In genomic region chr13:109533838-109534523, GRCm38 (mm10) we compare ENCODE assay signal across 21 mouse cellular contexts.
DNase-seq lines count a peak whose midpoint lies in the region; ATAC-seq and TF ChIP-seq lines count a peak whose summit lies in the region.
"Had no signal": no experiment of that assay in that cellular context is flagged by ENCODE, and none has a peak within 500 bp of the region (broad histone marks: within the 10 kb centered on the region; RNA-seq: fewer than 3 reads in every experiment).

No protein-coding gene starts in this region.

- H3K27ac ChIP-seq in forebrain, embryonic 15.5 days (replicated peaks) = peak overlapping the region; percentile 82
- H3K27ac ChIP-seq in forebrain, embryonic 11.5 days (ENCODE audit: low read depth, low read length) = no peak overlapping the region
- H3K27ac ChIP-seq in forebrain, embryonic 16.5 days (ENCODE audit: low read length) = peak overlapping the region; percentile 74
- H3K27ac ChIP-seq in hindbrain, embryonic 16.5 days (ENCODE audit: low read depth, low read length) = peak overlapping the region; percentile 36; the same call in 1 of the 2 replicates
- H3K27ac ChIP-seq in midbrain, postnatal 0 days (ENCODE audit: low read depth, low read length) = peak overlapping the region; percentile 28
- H3K27ac ChIP-seq: heart, adult 2 months; limb, embryonic 13.5 days; liver, embryonic 13.5 days; lung, embryonic 15.5 days had no signal

- H3K9ac ChIP-seq in forebrain, embryonic 15.5 days (replicated peaks) = no peak overlapping the region
- H3K9ac ChIP-seq in forebrain, embryonic 11.5 days (ENCODE audit: low read length) = no peak overlapping the region
- no peak overlapping the region for H3K9ac ChIP-seq in forebrain, embryonic 16.5 days (replicated peaks; ENCODE audit: low read depth, low read length)
- no peak overlapping the region for H3K9ac ChIP-seq in hindbrain, embryonic 16.5 days (ENCODE audit: low read depth, low read length)
- H3K9ac ChIP-seq in midbrain, postnatal 0 days (replicated peaks; ENCODE audit: low read length, poor library complexity, severe bottlenecking) = no peak overlapping the region
- H3K9ac ChIP-seq: limb, embryonic 13.5 days; liver, embryonic 13.5 days; lung, embryonic 15.5 days had no signal

- no peak overlapping the region for H3K4me2 ChIP-seq in forebrain, embryonic 15.5 days (replicated peaks)
- H3K4me2 ChIP-seq in forebrain, embryonic 11.5 days (ENCODE audit: low read depth, low read length, severe bottlenecking) = no peak overlapping the region
- H3K4me2 ChIP-seq in forebrain, embryonic 16.5 days (ENCODE audit: low read length) = no peak overlapping the region
- H3K4me2 ChIP-seq in hindbrain, embryonic 16.5 days (ENCODE audit: low read length) = no peak overlapping the region
- H3K4me2 ChIP-seq in midbrain, postnatal 0 days (ENCODE audit: low read depth, low read length, poor library complexity, severe bottlenecking) = no peak overlapping the region
- H3K4me2 ChIP-seq: limb, embryonic 13.5 days; liver, embryonic 13.5 days; lung, embryonic 15.5 days had no signal

- DNase-seq in forebrain, embryonic 11.5 days (ENCODE audit: low spot score) = no peak
- DNase-seq in midbrain, postnatal 0 days (ENCODE audit: low spot score) = peak; percentile 39
- DNase-seq in spleen, postnatal 14 days (ENCODE audit: low spot score in 2 of 2) = no peak
- DNase-seq in thymus, postnatal 4 days = no peak
- no peak for DNase-seq in left cerebral cortex, adult 18-20 months (ENCODE audit: low spot score in 2 of 2)
- DNase-seq: adrenal gland, adult 2 months; cerebellum, postnatal 14 days; gastrocnemius, postnatal 14 days; heart, adult 2 months; heart, postnatal 4 days; liver, embryonic 13.5 days; lung, postnatal 4 days; right cerebral cortex, postnatal 14 days; spleen, adult 18-20 months; thymus, postnatal 36 days had no signal

- no peak overlapping the region for H3K4me3 ChIP-seq in forebrain, embryonic 15.5 days
- no peak overlapping the region for H3K4me3 ChIP-seq in forebrain, embryonic 11.5 days (ENCODE audit: low read depth, low read length)
- H3K4me3 ChIP-seq in forebrain, embryonic 16.5 days (replicated peaks; ENCODE audit: low read length) = no peak overlapping the region
- no peak overlapping the region for H3K4me3 ChIP-seq in hindbrain, embryonic 16.5 days (ENCODE audit: low read length)
- H3K4me3 ChIP-seq in midbrain, postnatal 0 days (ENCODE audit: low read depth, low read length) = no peak overlapping the region
- H3K4me3 ChIP-seq: heart, adult 2 months; limb, embryonic 13.5 days; liver, embryonic 13.5 days; lung, embryonic 15.5 days had no signal

- WGBS in forebrain, embryonic 15.5 days = 29% methylated on average over 3 of the region's 3 CpGs
- 69% methylated on average over 3 of the region's 3 CpGs for WGBS in forebrain, embryonic 11.5 days
- WGBS in forebrain, embryonic 16.5 days = 30% methylated on average over 3 of the region's 3 CpGs
- 39% methylated on average over 3 of the region's 3 CpGs for WGBS in hindbrain, embryonic 16.5 days
- WGBS in midbrain, postnatal 0 days = 17% methylated on average over 3 of the region's 3 CpGs

- TF ChIP-seq CTCF in midbrain, postnatal 0 days (IDR thresholded peaks at IDR 0.05) = no peak

- H3K9me3 ChIP-seq in forebrain, embryonic 15.5 days = no peaks in the 10 kb centered on the region
- no peaks in the 10 kb centered on the region for H3K9me3 ChIP-seq in forebrain, embryonic 11.5 days (ENCODE audit: control insufficient read depth, low read length)
- no peaks in the 10 kb centered on the region for H3K9me3 ChIP-seq in forebrain, embryonic 16.5 days (ENCODE audit: control insufficient read depth, low read length)
- H3K9me3 ChIP-seq in hindbrain, embryonic 16.5 days (ENCODE audit: control insufficient read depth, low read length) = no peaks in the 10 kb centered on the region
- H3K9me3 ChIP-seq in midbrain, postnatal 0 days (ENCODE audit: low read length) = no peaks in the 10 kb centered on the region
- H3K9me3 ChIP-seq: limb, embryonic 13.5 days; liver, embryonic 13.5 days; lung, embryonic 15.5 days had no signal

- peaks cover 11% of the 10 kb centered on the region for H3K4me1 ChIP-seq in forebrain, embryonic 15.5 days
- no peaks in the 10 kb centered on the region; the same call in 1 of the 2 replicates for H3K4me1 ChIP-seq in forebrain, embryonic 11.5 days (replicated peaks; ENCODE audit: control insufficient read depth, insufficient read depth, low read length)
- peaks cover 12% of the 10 kb centered on the region for H3K4me1 ChIP-seq in forebrain, embryonic 16.5 days (replicated peaks; ENCODE audit: control insufficient read depth, insufficient read depth, low read length)
- H3K4me1 ChIP-seq in hindbrain, embryonic 16.5 days (ENCODE audit: control insufficient read depth, insufficient read depth, low read depth, low read length) = peaks cover 13% of the 10 kb centered on the region
- no peaks in the 10 kb centered on the region for H3K4me1 ChIP-seq in midbrain, postnatal 0 days (ENCODE audit: insufficient read depth, low read length)
- H3K4me1 ChIP-seq: limb, embryonic 13.5 days; liver, embryonic 13.5 days; lung, embryonic 15.5 days had no signal

- H3K36me3 ChIP-seq in forebrain, embryonic 15.5 days = no peaks in the 10 kb centered on the region
- no peaks in the 10 kb centered on the region for H3K36me3 ChIP-seq in forebrain, embryonic 11.5 days (ENCODE audit: control insufficient read depth, insufficient read depth, low read length)
- no peaks in the 10 kb centered on the region for H3K36me3 ChIP-seq in forebrain, embryonic 16.5 days (ENCODE audit: control insufficient read depth, insufficient read depth)
- no peaks in the 10 kb centered on the region for H3K36me3 ChIP-seq in hindbrain, embryonic 16.5 days (ENCODE audit: control insufficient read depth, insufficient read depth, low read length)
- no peaks in the 10 kb centered on the region for H3K36me3 ChIP-seq in midbrain, postnatal 0 days (ENCODE audit: insufficient read depth, low read length)
- H3K36me3 ChIP-seq: limb, embryonic 13.5 days; liver, embryonic 13.5 days; lung, embryonic 15.5 days had no signal

- no peaks in the 10 kb centered on the region for H3K27me3 ChIP-seq in forebrain, embryonic 15.5 days
- H3K27me3 ChIP-seq in forebrain, embryonic 11.5 days (ENCODE audit: control insufficient read depth, insufficient read depth, low read length) = no peaks in the 10 kb centered on the region
- H3K27me3 ChIP-seq in forebrain, embryonic 16.5 days (replicated peaks; ENCODE audit: control insufficient read depth, insufficient read depth, low read length) = no peaks in the 10 kb centered on the region
- H3K27me3 ChIP-seq in hindbrain, embryonic 16.5 days (replicated peaks; ENCODE audit: control insufficient read depth, insufficient read depth, low read length) = no peaks in the 10 kb centered on the region
- H3K27me3 ChIP-seq in midbrain, postnatal 0 days (ENCODE audit: insufficient read depth, low read length) = no peaks in the 10 kb centered on the region
- H3K27me3 ChIP-seq: limb, embryonic 13.5 days; liver, embryonic 13.5 days; lung, embryonic 15.5 days had no signal

- peak; percentile 84 for ATAC-seq in forebrain, embryonic 15.5 days (replicated peaks)
- ATAC-seq in forebrain, embryonic 11.5 days (replicated peaks; ENCODE audit: low FRiP score) = no peak
- ATAC-seq in forebrain, embryonic 16.5 days = peak; percentile 91
- ATAC-seq in hindbrain, embryonic 16.5 days = peak; percentile 55
- peak; percentile 44; the same call in 1 of the 2 replicates for ATAC-seq in midbrain, postnatal 0 days (ENCODE audit: low FRiP score)
- ATAC-seq: intestine, embryonic 16.5 days had no signal
